Mouse (Mus musculus) brain, embryonic 14.5 days (tissue): Measurements from ENCODE around the gene Entpd1. TPM values are rescaled to one million over a fixed set of nuclear protein-coding genes. Genes with fewer than 3 reads are reported as not detected.

Source experiments
- DNase-seq: peaks from one replicate; pipeline ENCODE4 v3.0.0-alpha.2; 2011; ENCODE audit warnings: low read depth
- CTCF ChIP-seq: fragments of 200-500 bp; IDR thresholded peaks from 2 replicates; pipeline ENCODE4 v1.5.1; 2012; ENCODE audit warnings: inconsistent platforms, mild to moderate bottlenecking, moderate library complexity, borderline replicate concordance; ENCODE audit not compliant: insufficient read depth, insufficient read length; ENCODE audit errors: extremely low read depth
- POLR2A ChIP-seq: fragments of 200-500 bp; IDR thresholded peaks from 2 replicates; pipeline ENCODE4 v1.6.1; 2012; ENCODE audit warnings: mild to moderate bottlenecking, inconsistent platforms, borderline replicate concordance; ENCODE audit not compliant: poor library complexity, insufficient read depth, insufficient read length, severe bottlenecking; ENCODE audit errors: extremely low read depth
- polyA plus RNA-seq: library from polyadenylated mRNA; depleted of rRNA; stranded (reverse); fragments of >200 nt; gene quantifications from 2 replicates; pipeline ENCODE4 v1.2.3, GENCODE M21; 2012

The Entpd1 gene
- polyA plus RNA-seq, 1 experiment, result 10.6 TPM

GRCm38 (mm10) chr19:40720381-40720780, 108.2 kb downstream of the Entpd1 start:
- TF ChIP-seq POLR2A (no peak), CTCF (no peak)

GRCm38 (mm10) chr19:40722137-40723038, 110.2 kb downstream of the Entpd1 start:
- peak; percentile 89 for DNase-seq
- TF ChIP-seq POLR2A (no peak), CTCF (peak; percentile 72; the same call in 1 of the 2 replicates)

More at GRCm38 (mm10) chr19:40720381-40720780, 108.2 kb downstream of the Entpd1 start:
- no peak for DNase-seq

- no peak for DNase-seq
- TF ChIP-seq POLR2A, result no peak
- TF ChIP-seq CTCF, result no peak
Measured at GRCm38 (mm10) chr19:40723516-40723915, 111.3 kb downstream of the Entpd1 start.

- DNase-seq, result no peak
- TF ChIP-seq POLR2A (no peak), CTCF (no peak)
Measured at GRCm38 (mm10) chr19:40726148-40726547, 114.0 kb downstream of the Entpd1 start.

- TF ChIP-seq POLR2A, result no peak
- no peak for TF ChIP-seq CTCF
- no peak for DNase-seq
Measured at GRCm38 (mm10) chr19:40726614-40727013, 114.4 kb downstream of the Entpd1 start.

- TF ChIP-seq POLR2A, result no peak
- no peak for TF ChIP-seq CTCF
Measured at GRCm38 (mm10) chr19:40728213-40728612, 116.0 kb downstream of the Entpd1 start.

GRCm38 (mm10) chr19:40728732-40729420, 116.7 kb downstream of the Entpd1 start:
- DNase-seq, result no peak
- TF ChIP-seq CTCF (no peak), POLR2A (no peak)

More at GRCm38 (mm10) chr19:40728213-40728612, 116.0 kb downstream of the Entpd1 start:
- DNase-seq, result no peak

GRCm38 (mm10) chr19:40733409-40733808, 121.2 kb downstream of the Entpd1 start:
- TF ChIP-seq CTCF (no peak), POLR2A (no peak)
- no peak for DNase-seq

GRCm38 (mm10) chr19:40733849-40734248, 121.7 kb downstream of the Entpd1 start:
- DNase-seq, result peak; percentile 56
- TF ChIP-seq POLR2A (no peak), CTCF (no peak)

- peak; percentile 97 for DNase-seq
- peak; percentile 45; the same call in 1 of the 2 replicates for TF ChIP-seq POLR2A
- TF ChIP-seq CTCF, result peak; percentile 89
Measured at GRCm38 (mm10) chr19:40736680-40737512, 124.7 kb downstream of the Entpd1 start.
